Mouse (Mus musculus): ENCODE results near the gene Gsdme.

DNA sequence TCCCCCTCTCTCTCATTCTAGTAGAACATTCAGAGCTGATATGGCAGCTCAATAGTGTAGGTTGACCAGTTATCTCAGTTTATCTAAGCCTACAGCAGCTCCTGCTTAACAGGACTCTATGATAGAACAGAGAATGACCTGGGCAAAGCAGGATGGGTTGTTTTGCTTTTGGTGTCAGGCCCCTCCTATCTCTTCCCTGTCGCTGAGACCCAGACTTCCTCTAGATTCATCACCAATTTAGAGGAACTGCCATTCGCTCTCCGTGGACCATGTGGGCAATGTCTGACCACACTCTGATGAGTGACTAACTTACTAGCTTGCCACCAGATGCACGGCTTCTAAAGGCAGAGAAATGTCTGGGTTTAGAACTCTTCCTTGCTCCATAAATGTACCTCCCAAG, 28.0 kb upstream of the Gsdme start:
- TF ChIP-seq CTCF (IDR thresholded peaks at IDR 0.05; ENCODE audit: low read depth) (no peak), EP300 (IDR thresholded peaks at IDR 0.05; ENCODE audit: low read depth) (no peak)

All from liver, embryonic 14.5 days (tissue).